Mouse (Mus musculus): Measurements from ENCODE around the gene Nos1ap. TPM values are rescaled to one million over a fixed set of nuclear protein-coding genes. Genes with fewer than 3 reads are reported as not detected.

Nos1ap gene
- polyA plus RNA-seq, 1 experiment from 2014 or later, result 6.0 TPM

DNA sequence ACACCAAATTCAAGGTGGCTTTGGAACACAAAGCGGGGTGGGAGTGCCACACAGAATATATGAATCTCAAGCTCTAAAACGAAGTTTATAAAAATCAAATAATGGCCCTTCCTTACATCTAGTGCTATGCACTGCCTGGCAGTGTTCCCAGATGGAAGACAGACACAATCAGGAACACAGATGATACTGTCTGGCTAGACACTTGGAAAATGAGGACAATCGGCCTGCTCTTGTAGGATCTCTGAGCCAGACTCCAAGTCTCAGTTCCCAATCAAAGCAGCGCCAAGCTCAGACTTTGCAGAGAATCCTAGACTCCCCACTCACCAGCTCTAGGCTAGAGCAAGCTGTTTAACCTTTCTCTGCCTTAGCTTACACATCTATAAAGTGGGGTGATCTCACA is 85.3 kb downstream of the Nos1ap start:
- H3K4me3 ChIP-seq (ENCODE audit: low read depth, low read length), result no peak overlapping the region
- no peak for DNase-seq
- WGBS (ENCODE audit: insufficient replicate concordance), result 76% methylated on average over 4 of the region's 4 CpGs
- no peak overlapping the region for H3K9ac ChIP-seq (replicated peaks)
- TF ChIP-seq EP300 (IDR thresholded peaks at IDR 0.05; ENCODE audit: low read depth), result no peak
- TF ChIP-seq CTCF (IDR thresholded peaks at IDR 0.05; ENCODE audit: low read depth), result no peak
- H3K27me3 ChIP-seq (ENCODE audit: insufficient read depth, low read length), result no peaks in the 10 kb centered on the region
- H3K36me3 ChIP-seq (replicated peaks; ENCODE audit: insufficient read depth, low read length), result no peaks in the 10 kb centered on the region
- H3K4me2 ChIP-seq (ENCODE audit: low read depth, low read length), result no peak overlapping the region
- H3K27ac ChIP-seq (ENCODE audit: low read depth), result no peak overlapping the region
- no peak for ATAC-seq
- no peaks in the 10 kb centered on the region for H3K9me3 ChIP-seq (ENCODE audit: low read length)
- H3K4me1 ChIP-seq (ENCODE audit: insufficient read depth), result peaks cover 34% of the 10 kb centered on the region

DNA sequence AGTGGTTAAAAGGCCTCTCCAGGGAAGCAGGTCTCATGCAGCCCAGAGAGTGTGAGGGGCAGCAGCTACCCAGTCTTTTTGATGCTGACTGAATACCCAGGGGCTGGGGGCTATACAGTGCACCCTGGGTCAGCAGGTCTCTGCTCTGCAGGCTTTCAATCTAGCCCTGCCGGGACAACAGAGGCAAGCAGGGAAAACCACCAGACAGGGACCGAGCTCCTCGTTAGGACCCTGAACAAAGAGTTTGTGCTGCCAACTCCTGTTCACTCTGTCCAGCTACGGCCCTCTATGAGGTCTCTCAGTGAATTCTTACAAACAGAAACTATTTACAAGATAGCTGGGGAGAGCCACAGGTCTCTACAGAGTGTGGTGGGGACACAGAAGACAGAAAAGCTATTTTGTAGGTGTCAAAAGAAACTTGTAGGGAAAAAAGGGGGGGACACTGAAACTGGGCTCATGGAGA is 86.4 kb downstream of the Nos1ap start:
- no peaks in the 10 kb centered on the region for H3K27me3 ChIP-seq (ENCODE audit: insufficient read depth, low read length)
- DNase-seq, result no peak
- peaks cover 34% of the 10 kb centered on the region for H3K4me1 ChIP-seq (ENCODE audit: insufficient read depth)
- TF ChIP-seq EP300 (IDR thresholded peaks at IDR 0.05; ENCODE audit: low read depth), result no peak
- no peak for TF ChIP-seq CTCF (IDR thresholded peaks at IDR 0.05; ENCODE audit: low read depth)
- no peak overlapping the region for H3K4me2 ChIP-seq (ENCODE audit: low read depth, low read length)
- H3K4me3 ChIP-seq (ENCODE audit: low read depth, low read length), result no peak overlapping the region
- 68% methylated on average over 4 of the region's 4 CpGs for WGBS (ENCODE audit: insufficient replicate concordance)
- H3K27ac ChIP-seq (ENCODE audit: low read depth), result no peak overlapping the region
- no peaks in the 10 kb centered on the region for H3K9me3 ChIP-seq (ENCODE audit: low read length)
- ATAC-seq, result no peak
- no peaks in the 10 kb centered on the region for H3K36me3 ChIP-seq (replicated peaks; ENCODE audit: insufficient read depth, low read length)
- no peak overlapping the region for H3K9ac ChIP-seq (replicated peaks)

- Histone ChIP-seq H3K9ac (replicated peaks) (peak overlapping the region; percentile 16), H3K27ac (ENCODE audit: low read depth) (no peak overlapping the region), H3K27me3 (ENCODE audit: insufficient read depth, low read length) (no peaks in the 10 kb centered on the region), H3K4me2 (ENCODE audit: low read depth, low read length) (no peak overlapping the region), H3K4me3 (ENCODE audit: low read depth, low read length) (no peak overlapping the region), H3K9me3 (ENCODE audit: low read length) (no peaks in the 10 kb centered on the region), H3K4me1 (ENCODE audit: insufficient read depth) (peaks cover 34% of the 10 kb centered on the region), H3K36me3 (replicated peaks; ENCODE audit: insufficient read depth, low read length) (no peaks in the 10 kb centered on the region)
- WGBS (ENCODE audit: insufficient replicate concordance), result 66% methylated on average over 11 of the region's 11 CpGs
- TF ChIP-seq EP300 (IDR thresholded peaks at IDR 0.05; ENCODE audit: low read depth) (no peak), CTCF (IDR thresholded peaks at IDR 0.05; ENCODE audit: low read depth) (no peak)
- no peak for DNase-seq
- ATAC-seq, result no peak
Measured at GRCm38 (mm10) chr1:170502491-170503276, 87.0 kb downstream of the Nos1ap start.

- no peak overlapping the region for H3K9ac ChIP-seq (replicated peaks)
- H3K4me2 ChIP-seq (ENCODE audit: low read depth, low read length), result no peak overlapping the region
- ATAC-seq, result no peak
- H3K4me3 ChIP-seq (ENCODE audit: low read depth, low read length), result no peak overlapping the region
- H3K4me1 ChIP-seq (ENCODE audit: insufficient read depth), result peaks cover 34% of the 10 kb centered on the region
- H3K27me3 ChIP-seq (ENCODE audit: insufficient read depth, low read length), result no peaks in the 10 kb centered on the region
- WGBS (ENCODE audit: insufficient replicate concordance), result 79% methylated on average over 1 of the region's 1 CpGs
- H3K9me3 ChIP-seq (ENCODE audit: low read length), result no peaks in the 10 kb centered on the region
- peak overlapping the region; percentile 44 for H3K27ac ChIP-seq (ENCODE audit: low read depth)
- TF ChIP-seq CTCF (IDR thresholded peaks at IDR 0.05; ENCODE audit: low read depth), result no peak
- no peak for TF ChIP-seq EP300 (IDR thresholded peaks at IDR 0.05; ENCODE audit: low read depth)
- H3K36me3 ChIP-seq (replicated peaks; ENCODE audit: insufficient read depth, low read length), result no peaks in the 10 kb centered on the region
- DNase-seq, result no peak
Measured at GRCm38 (mm10) chr1:170501970-170502369, 87.7 kb downstream of the Nos1ap start.

- peak overlapping the region; percentile 44 for H3K27ac ChIP-seq (ENCODE audit: low read depth)
- no peak overlapping the region for H3K9ac ChIP-seq (replicated peaks)
Measured at GRCm38 (mm10) chr1:170501556-170501955, 88.1 kb downstream of the Nos1ap start.

DNA sequence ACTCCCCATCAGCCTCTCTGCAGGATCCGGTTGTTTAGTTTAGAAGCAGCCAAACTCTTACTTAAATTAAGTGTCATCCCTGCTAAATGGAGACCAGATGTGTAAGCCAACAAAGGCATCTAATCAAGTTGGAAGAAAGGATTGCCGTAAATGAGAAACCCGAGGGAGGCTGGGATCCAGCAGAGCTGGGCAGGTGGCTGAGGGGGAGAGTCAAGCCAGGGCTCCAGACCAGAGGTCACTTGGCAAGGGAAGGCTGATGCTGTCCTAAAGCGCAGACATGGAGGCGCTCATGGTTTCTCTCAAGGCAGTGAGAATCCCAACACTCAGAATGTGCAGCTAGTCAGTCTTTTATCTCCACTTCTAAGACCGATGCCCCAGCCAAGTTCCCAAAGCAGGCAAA is 89.8 kb downstream of the Nos1ap start:
- H3K27ac ChIP-seq (ENCODE audit: low read depth), result peak overlapping the region; percentile 30; the same call in 1 of the 2 replicates
- TF ChIP-seq EP300 (IDR thresholded peaks at IDR 0.05; ENCODE audit: low read depth) (no peak), CTCF (IDR thresholded peaks at IDR 0.05; ENCODE audit: low read depth) (no peak)
- H3K9ac ChIP-seq (replicated peaks), result no peak overlapping the region
- ATAC-seq (no peak), DNase-seq (peak; percentile 36)
- no peak overlapping the region for H3K4me3 ChIP-seq (ENCODE audit: low read depth, low read length)
- H3K36me3 ChIP-seq (replicated peaks; ENCODE audit: insufficient read depth, low read length), result no peaks in the 10 kb centered on the region
- H3K27me3 ChIP-seq (ENCODE audit: insufficient read depth, low read length), result no peaks in the 10 kb centered on the region
- peaks cover 38% of the 10 kb centered on the region for H3K4me1 ChIP-seq (ENCODE audit: insufficient read depth)
- no peak overlapping the region for H3K4me2 ChIP-seq (ENCODE audit: low read depth, low read length)
- no peaks in the 10 kb centered on the region for H3K9me3 ChIP-seq (ENCODE audit: low read length)
- 69% methylated on average over 6 of the region's 6 CpGs for WGBS (ENCODE audit: insufficient replicate concordance)

More at GRCm38 (mm10) chr1:170501556-170501955, 88.1 kb downstream of the Nos1ap start:
- Histone ChIP-seq H3K9me3 (ENCODE audit: low read length) (no peaks in the 10 kb centered on the region), H3K4me3 (ENCODE audit: low read depth, low read length) (no peak overlapping the region), H3K36me3 (replicated peaks; ENCODE audit: insufficient read depth, low read length) (no peaks in the 10 kb centered on the region), H3K4me1 (ENCODE audit: insufficient read depth) (peaks cover 34% of the 10 kb centered on the region), H3K27me3 (ENCODE audit: insufficient read depth, low read length) (no peaks in the 10 kb centered on the region), H3K4me2 (ENCODE audit: low read depth, low read length) (no peak overlapping the region)
- 55% methylated on average over 7 of the region's 7 CpGs for WGBS (ENCODE audit: insufficient replicate concordance)
- ATAC-seq, result peak; percentile 59
- DNase-seq, result no peak
- no peak for TF ChIP-seq CTCF (IDR thresholded peaks at IDR 0.05; ENCODE audit: low read depth)
- TF ChIP-seq EP300 (IDR thresholded peaks at IDR 0.05; ENCODE audit: low read depth), result no peak

All from liver, postnatal 0 days (tissue).